Mouse (Mus musculus): ENCODE measurements around the gene Adam19.

DNA sequence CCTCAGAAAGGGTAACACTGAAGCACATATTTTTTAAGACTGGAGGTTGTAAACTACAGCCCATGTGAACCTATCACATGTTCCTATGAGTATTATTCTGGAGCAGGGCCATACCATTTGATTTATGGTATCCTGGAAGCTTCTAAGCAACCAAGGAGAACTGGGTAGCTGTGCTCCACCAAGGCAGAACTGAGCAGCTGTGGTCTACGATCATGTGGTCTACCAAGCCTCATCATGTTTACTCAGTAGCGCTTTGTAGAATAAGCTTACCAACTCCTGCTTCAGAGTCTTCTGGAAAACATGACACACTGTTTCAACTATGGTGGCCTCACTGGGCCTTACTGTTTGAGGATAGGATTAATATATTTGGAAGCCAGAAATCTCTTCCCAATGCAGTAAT, 60.7 kb downstream of the Adam19 start:
- TF ChIP-seq CTCF (IDR thresholded peaks at IDR 0.05; ENCODE audit: control insufficient read depth, insufficient read depth, insufficient read length) (no peak), MYOG (IDR thresholded peaks at IDR 0.05; ENCODE audit: control insufficient read depth, extremely low read depth, insufficient read length) (no peak), USF1 (IDR thresholded peaks at IDR 0.05; ENCODE audit: low read depth) (peak; percentile 3), CEBPB (IDR thresholded peaks at IDR 0.05; ENCODE audit: low read depth) (no peak)

Measured in C2C12 (cell line).